Mouse (Mus musculus): Measurements from ENCODE around the gene Zcchc9. TPM values are rescaled to one million over a fixed set of nuclear protein-coding genes. Genes with fewer than 3 reads are reported as not detected.

The Zcchc9 gene
- polyA plus RNA-seq, 1 experiment from 2014 or later = 18.5 TPM

- no peak for ATAC-seq
- Histone ChIP-seq H3K9me3 (replicated peaks; ENCODE audit: control insufficient read depth, low read length, poor library complexity, severe bottlenecking) (no peaks in the 10 kb centered on the region), H3K9ac (ENCODE audit: low read depth, low read length) (peak overlapping the region; percentile 95), H3K27ac (ENCODE audit: low read length) (peak overlapping the region; percentile 95), H3K36me3 (ENCODE audit: control insufficient read depth, insufficient read depth, low read length) (peaks cover 12% of the 10 kb centered on the region; the same call in 1 of the 2 replicates), H3K4me3 (ENCODE audit: low read depth, low read length) (peak overlapping the region; percentile 72), H3K4me2 (ENCODE audit: low read length) (peak overlapping the region; percentile 56), H3K4me1 (ENCODE audit: control insufficient read depth, insufficient read depth, low read length) (peaks cover 10% of the 10 kb centered on the region), H3K27me3 (ENCODE audit: control insufficient read depth, insufficient read depth, low read depth, low read length) (no peaks in the 10 kb centered on the region)
- WGBS = 34% methylated on average over 20 of the region's 20 CpGs
Observed at GRCm38 (mm10) chr13:91807874-91808575, 520 bp upstream of the Zcchc9 start.

GRCm38 (mm10) chr13:91801726-91802125 is 5.8 kb downstream of the Zcchc9 start:
- Histone ChIP-seq H3K36me3 (ENCODE audit: control insufficient read depth, insufficient read depth, low read length) (peaks cover 36% of the 10 kb centered on the region), H3K9ac (ENCODE audit: low read depth, low read length) (no peak overlapping the region), H3K9me3 (replicated peaks; ENCODE audit: control insufficient read depth, low read length, poor library complexity, severe bottlenecking) (no peaks in the 10 kb centered on the region), H3K27ac (ENCODE audit: low read length) (no peak overlapping the region), H3K4me2 (ENCODE audit: low read length) (no peak overlapping the region), H3K4me3 (ENCODE audit: low read depth, low read length) (no peak overlapping the region), H3K4me1 (ENCODE audit: control insufficient read depth, insufficient read depth, low read length) (peaks cover 5% of the 10 kb centered on the region), H3K27me3 (ENCODE audit: control insufficient read depth, insufficient read depth, low read depth, low read length) (no peaks in the 10 kb centered on the region)
- WGBS = 93% methylated on average over 5 of the region's 5 CpGs
- ATAC-seq = no peak

- no peaks in the 10 kb centered on the region for H3K9me3 ChIP-seq (replicated peaks; ENCODE audit: control insufficient read depth, low read length, poor library complexity, severe bottlenecking)
- ATAC-seq = no peak
- WGBS = 95% methylated on average over 10 of the region's 10 CpGs
- no peaks in the 10 kb centered on the region for H3K4me1 ChIP-seq (ENCODE audit: control insufficient read depth, insufficient read depth, low read length)
- peaks cover 41% of the 10 kb centered on the region for H3K36me3 ChIP-seq (ENCODE audit: control insufficient read depth, insufficient read depth, low read length)
- H3K9ac ChIP-seq (ENCODE audit: low read depth, low read length) = no peak overlapping the region
- no peak overlapping the region for H3K4me2 ChIP-seq (ENCODE audit: low read length)
- H3K27ac ChIP-seq (ENCODE audit: low read length) = no peak overlapping the region
- no peaks in the 10 kb centered on the region for H3K27me3 ChIP-seq (ENCODE audit: control insufficient read depth, insufficient read depth, low read depth, low read length)
- no peak overlapping the region for H3K4me3 ChIP-seq (ENCODE audit: low read depth, low read length)
Observed at GRCm38 (mm10) chr13:91797442-91797841, 10.1 kb downstream of the Zcchc9 start.

GRCm38 (mm10) chr13:91796916-91797315 is 10.6 kb downstream of the Zcchc9 start:
- no peaks in the 10 kb centered on the region for H3K27me3 ChIP-seq (ENCODE audit: control insufficient read depth, insufficient read depth, low read depth, low read length)
- H3K36me3 ChIP-seq (ENCODE audit: control insufficient read depth, insufficient read depth, low read length) = peaks cover 41% of the 10 kb centered on the region
- WGBS = 93% methylated on average over 6 of the region's 6 CpGs
- no peaks in the 10 kb centered on the region for H3K9me3 ChIP-seq (replicated peaks; ENCODE audit: control insufficient read depth, low read length, poor library complexity, severe bottlenecking)
- H3K4me1 ChIP-seq (ENCODE audit: control insufficient read depth, insufficient read depth, low read length) = no peaks in the 10 kb centered on the region
- H3K27ac ChIP-seq (ENCODE audit: low read length) = no peak overlapping the region
- no peak overlapping the region for H3K9ac ChIP-seq (ENCODE audit: low read depth, low read length)
- no peak overlapping the region for H3K4me2 ChIP-seq (ENCODE audit: low read length)
- no peak for ATAC-seq
- H3K4me3 ChIP-seq (ENCODE audit: low read depth, low read length) = no peak overlapping the region

- Histone ChIP-seq H3K9ac (ENCODE audit: low read depth, low read length) (no peak overlapping the region), H3K9me3 (replicated peaks; ENCODE audit: control insufficient read depth, low read length, poor library complexity, severe bottlenecking) (no peaks in the 10 kb centered on the region), H3K4me2 (ENCODE audit: low read length) (no peak overlapping the region), H3K4me1 (ENCODE audit: control insufficient read depth, insufficient read depth, low read length) (no peaks in the 10 kb centered on the region), H3K36me3 (ENCODE audit: control insufficient read depth, insufficient read depth, low read length) (peaks cover 41% of the 10 kb centered on the region), H3K27me3 (ENCODE audit: control insufficient read depth, insufficient read depth, low read depth, low read length) (no peaks in the 10 kb centered on the region), H3K27ac (ENCODE audit: low read length) (no peak overlapping the region), H3K4me3 (ENCODE audit: low read depth, low read length) (no peak overlapping the region)
- ATAC-seq = no peak
- 84% methylated on average over 6 of the region's 6 CpGs for WGBS
Observed at GRCm38 (mm10) chr13:91796003-91796402, 11.5 kb downstream of the Zcchc9 start.

DNA sequence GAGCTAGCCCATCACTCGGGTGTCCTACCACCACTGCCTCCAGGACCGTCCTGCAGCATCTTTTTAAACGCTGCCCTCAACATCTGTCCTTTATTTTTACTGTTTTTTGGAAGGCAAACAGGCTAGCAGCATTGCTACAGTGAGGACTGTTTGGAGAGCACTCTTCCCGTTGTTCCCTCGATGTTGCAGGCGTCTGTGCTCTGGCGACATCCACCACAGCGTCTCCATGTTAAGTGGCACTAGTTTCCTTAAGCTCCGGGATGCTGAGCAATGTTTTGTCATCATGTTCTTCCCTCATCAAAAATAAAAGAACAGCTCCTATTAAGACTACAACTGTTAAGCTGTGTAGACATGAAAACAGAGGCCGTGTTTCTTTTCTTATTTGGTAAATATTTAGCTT is 11.9 kb downstream of the Zcchc9 start:
- no peaks in the 10 kb centered on the region for H3K9me3 ChIP-seq (replicated peaks; ENCODE audit: control insufficient read depth, low read length, poor library complexity, severe bottlenecking)
- ATAC-seq = no peak
- no peak overlapping the region for H3K9ac ChIP-seq (ENCODE audit: low read depth, low read length)
- no peak overlapping the region for H3K27ac ChIP-seq (ENCODE audit: low read length)
- 96% methylated on average over 10 of the region's 10 CpGs for WGBS
- H3K36me3 ChIP-seq (ENCODE audit: control insufficient read depth, insufficient read depth, low read length) = peaks cover 39% of the 10 kb centered on the region
- H3K4me1 ChIP-seq (ENCODE audit: control insufficient read depth, insufficient read depth, low read length) = no peaks in the 10 kb centered on the region
- no peak overlapping the region for H3K4me3 ChIP-seq (ENCODE audit: low read depth, low read length)
- H3K4me2 ChIP-seq (ENCODE audit: low read length) = no peak overlapping the region
- no peaks in the 10 kb centered on the region for H3K27me3 ChIP-seq (ENCODE audit: control insufficient read depth, insufficient read depth, low read depth, low read length)

DNA sequence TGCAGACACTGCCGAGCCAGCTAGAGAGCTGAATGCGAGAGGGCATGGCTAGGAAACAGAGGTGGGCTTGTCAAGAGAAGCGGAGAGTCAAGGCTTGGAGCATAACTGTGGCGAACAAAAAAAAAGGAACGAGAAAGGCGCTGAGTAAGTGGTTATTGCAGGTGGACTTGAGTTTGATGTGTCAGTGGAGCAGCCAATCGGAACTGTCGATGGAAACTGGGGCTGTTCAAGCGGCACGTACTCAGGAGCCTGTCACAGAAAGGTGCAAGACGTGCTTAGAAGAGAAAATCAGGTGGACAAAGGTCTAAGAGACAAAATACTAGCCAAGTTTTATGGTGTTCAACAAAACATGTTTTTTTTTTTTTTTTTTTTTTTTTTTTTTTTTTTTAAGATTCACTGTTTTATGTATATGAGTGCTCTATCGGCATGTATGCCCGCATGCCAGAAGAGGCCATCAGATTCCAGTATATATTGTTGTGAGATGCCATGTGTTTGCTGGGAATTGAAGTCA is 12.5 kb downstream of the Zcchc9 start:
- no peak for ATAC-seq
- peaks cover 35% of the 10 kb centered on the region for H3K36me3 ChIP-seq (ENCODE audit: control insufficient read depth, insufficient read depth, low read length)
- WGBS = 96% methylated on average over 13 of the region's 13 CpGs
- no peak overlapping the region for H3K27ac ChIP-seq (ENCODE audit: low read length)
- H3K9me3 ChIP-seq (replicated peaks; ENCODE audit: control insufficient read depth, low read length, poor library complexity, severe bottlenecking) = no peaks in the 10 kb centered on the region
- no peaks in the 10 kb centered on the region for H3K27me3 ChIP-seq (ENCODE audit: control insufficient read depth, insufficient read depth, low read depth, low read length)
- H3K9ac ChIP-seq (ENCODE audit: low read depth, low read length) = no peak overlapping the region
- H3K4me3 ChIP-seq (ENCODE audit: low read depth, low read length) = no peak overlapping the region
- no peak overlapping the region for H3K4me2 ChIP-seq (ENCODE audit: low read length)
- H3K4me1 ChIP-seq (ENCODE audit: control insufficient read depth, insufficient read depth, low read length) = no peaks in the 10 kb centered on the region

- H3K4me1 ChIP-seq (ENCODE audit: control insufficient read depth, insufficient read depth, low read length) = no peaks in the 10 kb centered on the region
- H3K9me3 ChIP-seq (replicated peaks; ENCODE audit: control insufficient read depth, low read length, poor library complexity, severe bottlenecking) = no peaks in the 10 kb centered on the region
- H3K9ac ChIP-seq (ENCODE audit: low read depth, low read length) = no peak overlapping the region
- no peak overlapping the region for H3K4me2 ChIP-seq (ENCODE audit: low read length)
- no peak for ATAC-seq
- peaks cover 19% of the 10 kb centered on the region for H3K36me3 ChIP-seq (ENCODE audit: control insufficient read depth, insufficient read depth, low read length)
- no peak overlapping the region for H3K27ac ChIP-seq (ENCODE audit: low read length)
- no peaks in the 10 kb centered on the region for H3K27me3 ChIP-seq (ENCODE audit: control insufficient read depth, insufficient read depth, low read depth, low read length)
- no peak overlapping the region for H3K4me3 ChIP-seq (ENCODE audit: low read depth, low read length)
- WGBS = 89% methylated on average over 1 of the region's 1 CpGs
Observed at GRCm38 (mm10) chr13:91792035-91792434, 15.5 kb downstream of the Zcchc9 start.

GRCm38 (mm10) chr13:91779892-91780291 is 27.6 kb downstream of the Zcchc9 start:
- Histone ChIP-seq H3K4me1 (ENCODE audit: control insufficient read depth, insufficient read depth, low read length) (no peaks in the 10 kb centered on the region), H3K4me2 (ENCODE audit: low read length) (no peak overlapping the region), H3K27ac (ENCODE audit: low read length) (no peak overlapping the region), H3K27me3 (ENCODE audit: control insufficient read depth, insufficient read depth, low read depth, low read length) (no peaks in the 10 kb centered on the region), H3K9me3 (replicated peaks; ENCODE audit: control insufficient read depth, low read length, poor library complexity, severe bottlenecking) (no peaks in the 10 kb centered on the region), H3K36me3 (ENCODE audit: control insufficient read depth, insufficient read depth, low read length) (no peaks in the 10 kb centered on the region), H3K4me3 (ENCODE audit: low read depth, low read length) (no peak overlapping the region), H3K9ac (ENCODE audit: low read depth, low read length) (no peak overlapping the region)
- no peak for ATAC-seq
